Mouse (Mus musculus): ENCODE measurements around the gene Senp5.
"Not testable (repeated sequence)": the region's sequence is repeated elsewhere in the genome, so short reads cannot be mapped to it uniquely, and the experiment has no call there.

The Senp5 gene

DNA sequence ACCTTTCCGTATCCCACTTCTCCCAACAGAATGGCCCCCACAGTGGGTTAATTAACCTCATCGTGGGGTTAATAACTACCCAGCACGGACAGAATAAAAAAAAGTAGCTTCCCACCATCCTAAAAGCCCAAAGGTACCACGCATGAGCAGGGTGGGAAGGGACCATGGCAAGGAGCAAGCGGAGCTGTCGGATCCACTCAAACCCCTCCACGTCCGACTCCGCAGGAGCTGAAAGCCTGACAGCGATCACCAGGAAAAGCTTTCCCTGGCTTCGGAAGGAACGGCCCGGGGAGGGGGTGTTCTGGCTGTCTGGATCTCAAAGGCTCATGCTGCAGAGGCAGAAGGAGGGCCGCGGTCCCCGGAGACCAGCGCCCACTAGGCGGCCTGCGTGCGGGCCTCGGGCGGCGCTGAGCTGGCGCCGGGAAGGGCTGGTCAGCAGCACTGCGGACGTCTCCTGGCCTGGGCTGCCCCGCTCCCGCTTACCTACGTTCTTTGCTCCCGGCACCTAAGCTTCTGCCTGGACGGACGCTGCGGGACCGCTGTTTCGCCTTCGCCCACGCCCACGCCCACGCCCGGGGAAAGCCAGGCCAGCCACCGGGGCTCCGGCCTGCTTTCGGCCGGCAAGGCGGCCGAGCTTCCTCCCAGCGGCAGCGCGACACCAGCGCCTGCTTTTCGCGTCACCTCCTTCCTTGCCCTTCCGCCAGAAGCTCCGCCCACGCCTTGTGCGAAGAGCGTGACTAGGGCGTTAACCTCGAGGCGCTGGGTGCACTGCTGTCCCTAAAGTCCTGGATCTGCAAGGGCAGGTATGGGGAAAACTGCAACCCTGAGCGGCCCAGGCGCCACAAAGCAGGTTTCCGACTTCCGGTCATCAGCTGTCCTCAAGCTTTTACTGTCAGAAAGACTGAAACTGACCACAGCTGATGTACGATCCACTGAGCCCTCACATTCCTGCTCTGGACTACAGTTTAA, at the start of gene Senp5:
Gene Senp5 (minus strand): TSS at position 779 of the 969 bp plus-strand sequence.
- peak; percentile 93 for DNase-seq (ENCODE audit: low read depth)

DNA sequence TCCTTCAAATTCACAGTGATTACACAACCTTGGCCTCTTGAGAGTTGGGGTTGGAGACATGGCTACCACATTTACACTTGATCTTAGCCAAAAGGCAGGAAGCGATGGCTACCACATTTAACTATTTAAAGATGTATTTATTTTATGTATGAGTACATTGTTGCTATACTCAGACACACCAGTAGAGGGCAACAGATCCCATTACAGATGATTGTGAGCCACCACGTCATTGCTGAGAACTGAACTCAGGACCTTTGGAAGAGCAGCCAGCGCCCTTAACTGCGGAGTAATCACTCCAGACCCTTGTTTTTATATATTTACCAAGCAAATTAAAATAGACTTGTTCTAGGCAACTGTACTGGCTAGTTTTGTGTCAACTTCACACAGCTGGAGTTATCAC, 39.3 kb upstream of the Senp5 start:
- no peak for DNase-seq (ENCODE audit: low read depth)

DNA sequence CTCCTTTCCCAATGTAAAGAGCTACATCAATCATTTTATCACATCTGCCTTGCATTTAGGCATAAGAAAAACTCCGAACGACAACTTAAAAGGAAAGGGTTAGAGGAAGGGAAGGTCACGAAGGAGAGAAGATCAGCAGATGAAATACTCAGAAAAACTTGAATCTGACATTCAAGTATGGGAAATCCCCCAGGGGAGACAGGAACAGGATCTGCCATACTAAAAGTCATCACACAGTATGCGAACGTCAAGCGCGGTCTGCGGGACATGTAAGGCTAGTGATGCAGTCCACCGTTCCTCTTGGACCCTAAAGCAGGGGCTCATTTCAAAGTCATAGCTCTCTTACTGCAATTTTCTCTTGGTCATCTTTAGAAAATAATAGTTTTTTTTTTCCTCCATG, 16.6 kb upstream of the Senp5 start:
- DNase-seq (ENCODE audit: low read depth), result no peak

DNA sequence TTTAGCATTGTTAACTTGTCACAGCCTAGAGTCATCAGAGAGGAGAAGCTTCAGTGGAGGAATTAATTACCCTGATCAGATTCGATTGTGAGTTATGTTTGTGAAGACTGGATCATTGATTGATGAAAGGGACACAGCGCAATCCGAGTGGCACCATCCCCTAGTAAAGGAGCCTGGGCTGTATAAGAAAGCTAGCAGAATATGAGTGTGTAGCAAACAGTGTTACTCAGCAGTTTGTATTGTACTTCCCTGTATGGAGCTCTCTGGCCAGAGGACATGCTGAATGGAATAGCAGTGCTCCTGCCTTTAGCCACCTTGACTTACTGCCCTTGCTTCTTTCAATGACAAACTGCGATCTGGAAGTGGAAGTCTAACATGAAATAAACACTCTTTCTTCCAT, 7.2 kb upstream of the Senp5 start:
- DNase-seq (ENCODE audit: low read depth), result no peak

DNA sequence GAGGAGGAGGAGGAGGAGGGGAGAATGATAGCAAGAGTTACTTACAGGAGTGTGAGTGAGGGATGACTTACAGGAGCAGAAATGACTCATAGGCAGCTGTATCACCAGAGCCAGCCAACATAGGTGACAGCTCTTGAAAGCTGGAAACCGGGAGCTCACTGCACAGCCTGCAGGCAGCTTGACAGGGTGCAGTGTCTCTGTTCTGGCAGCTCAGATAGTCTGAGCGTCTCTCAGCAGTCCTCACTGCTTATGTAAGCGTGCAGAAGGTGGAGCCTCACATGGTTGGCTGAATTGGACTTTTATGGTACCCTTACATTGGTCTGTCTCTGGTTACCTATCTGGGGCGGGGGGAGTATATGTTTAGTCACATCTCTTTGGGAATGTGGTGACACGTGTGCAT, 6.8 kb upstream of the Senp5 start:
- DNase-seq (ENCODE audit: low read depth), result peak; percentile 9

DNA sequence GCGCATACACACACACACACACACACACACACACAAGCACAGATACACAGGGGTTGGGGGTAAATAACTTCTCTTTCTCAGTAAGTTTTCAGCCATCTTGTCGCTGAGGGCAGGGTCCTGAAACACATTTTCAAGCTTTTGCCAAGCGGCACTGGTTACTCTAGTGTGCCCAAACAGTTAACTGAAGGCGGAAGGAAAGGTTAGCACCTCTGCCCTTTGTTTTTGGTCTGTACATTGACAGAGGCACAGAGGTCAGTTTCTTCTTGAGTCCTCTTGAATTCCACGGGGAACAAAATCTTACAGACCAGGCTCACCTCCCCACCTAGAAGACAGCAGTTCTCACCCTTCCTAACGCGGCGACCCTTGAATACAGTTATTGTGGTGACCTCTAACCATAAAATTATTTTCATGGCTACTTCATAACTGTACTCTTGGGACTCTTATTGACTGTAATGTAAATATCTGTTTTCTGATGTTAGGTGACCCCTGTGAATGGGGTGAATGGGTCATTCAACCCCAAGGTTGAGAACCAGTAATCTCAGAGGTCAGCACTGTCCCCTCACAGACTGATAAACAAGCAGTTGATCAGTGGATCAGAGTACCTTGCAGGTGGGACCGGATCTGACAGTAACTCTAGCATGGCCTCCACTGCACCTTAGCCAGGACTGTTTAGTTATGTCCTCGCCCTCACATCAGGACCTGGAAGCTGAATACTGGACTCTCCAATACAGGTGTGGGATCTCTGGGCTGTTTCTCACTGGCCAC, 5.6 kb upstream of the Senp5 start:
- DNase-seq (ENCODE audit: low read depth), result no peak

DNA sequence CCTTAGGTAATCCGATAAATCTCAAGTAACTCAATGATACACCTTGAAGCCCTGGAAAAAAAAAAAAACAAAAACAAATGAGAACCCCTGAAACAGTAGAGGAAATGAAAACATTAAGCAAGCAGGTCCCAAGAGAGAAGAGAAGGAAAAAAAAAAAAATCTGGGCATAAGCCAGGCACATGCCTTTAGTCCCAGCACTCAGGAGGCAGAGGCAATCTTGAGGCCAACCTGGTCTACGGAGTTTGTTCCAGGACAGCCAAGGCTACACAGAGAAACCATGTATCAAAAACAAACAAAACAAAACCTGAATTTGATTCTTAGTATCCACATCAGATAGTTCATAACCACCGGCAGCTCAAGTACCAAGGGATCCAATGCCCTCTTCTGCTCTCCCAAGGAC, 1.6 kb upstream of the Senp5 start:
- DNase-seq (ENCODE audit: low read depth), result no peak

DNA sequence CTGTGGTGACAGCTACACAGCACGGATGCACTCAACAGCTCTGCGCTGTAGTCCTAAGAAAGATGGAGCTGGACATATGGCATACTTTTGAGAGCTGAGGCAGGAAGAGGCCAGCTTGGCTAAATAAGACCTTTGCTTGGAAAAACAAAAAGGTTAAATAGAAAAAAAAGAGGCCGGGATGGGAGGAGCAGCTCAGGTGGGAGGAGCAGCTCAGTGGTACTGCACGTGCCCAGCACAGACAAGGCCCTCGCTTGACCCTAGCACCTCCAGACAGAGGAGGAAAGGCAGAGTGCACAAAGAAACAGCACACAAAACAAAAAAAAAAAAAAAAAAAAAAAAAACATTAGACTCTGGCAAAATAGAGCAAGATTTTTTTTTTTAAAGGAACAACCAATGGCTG, 6.7 kb downstream of the Senp5 start:
- no peak for DNase-seq (ENCODE audit: low read depth)

GRCm38 (mm10) chr16:31993946-31994345, 9.1 kb downstream of the Senp5 start:
- no peak for DNase-seq (ENCODE audit: low read depth)

DNA sequence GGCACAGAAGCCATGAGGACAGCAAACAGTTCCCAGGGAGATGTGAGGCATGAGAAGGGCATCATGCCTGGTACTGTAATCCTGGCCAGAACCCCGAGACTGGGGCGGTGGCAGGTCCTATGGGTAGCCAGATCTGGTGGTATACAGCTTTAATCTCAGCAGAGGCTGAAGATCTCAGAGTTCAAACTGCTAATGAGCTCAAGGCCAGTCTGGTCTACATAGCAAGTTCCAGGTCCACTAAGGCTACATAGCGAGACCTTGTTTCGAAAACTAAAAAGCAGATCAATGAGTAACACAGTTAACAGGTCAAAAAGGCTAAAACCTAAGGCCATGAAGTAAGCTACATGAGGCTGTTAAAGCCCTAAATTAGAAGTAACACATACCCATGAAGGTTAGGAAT, 9.9 kb downstream of the Senp5 start:
- DNase-seq (ENCODE audit: low read depth), result no peak

GRCm38 (mm10) chr16:31992039-31992438, 11.0 kb downstream of the Senp5 start:
- DNase-seq (ENCODE audit: low read depth), result no peak

GRCm38 (mm10) chr16:31980946-31981345, 22.1 kb downstream of the Senp5 start:
- DNase-seq (ENCODE audit: low read depth), result no peak

GRCm38 (mm10) chr16:31979501-31979900, 23.6 kb downstream of the Senp5 start:
- DNase-seq (ENCODE audit: low read depth), result no peak

GRCm38 (mm10) chr16:31975258-31975657, 27.8 kb downstream of the Senp5 start:
- DNase-seq (ENCODE audit: low read depth), result no peak

- no peak for DNase-seq (ENCODE audit: low read depth)
Observed at GRCm38 (mm10) chr16:31963224-31963623, 39.9 kb downstream of the Senp5 start.

- DNase-seq (ENCODE audit: low read depth), result peak; percentile 90
Observed at GRCm38 (mm10) chr16:31948345-31948774, 54.7 kb downstream of the Senp5 start, which contains the start of the genes 0610012G03Rik and Ncbp2. 0610012G03Rik (minus strand) TSS chr16:31948494. Ncbp2 (plus strand) TSS chr16:31948513.

- DNase-seq (ENCODE audit: low read depth), result peak; percentile 22
Observed at GRCm38 (mm10) chr16:31947901-31948316, 55.2 kb downstream of the Senp5 start.

GRCm38 (mm10) chr16:31947333-31947732, 55.8 kb downstream of the Senp5 start:
- peak; percentile 21 for DNase-seq (ENCODE audit: low read depth)

DNA sequence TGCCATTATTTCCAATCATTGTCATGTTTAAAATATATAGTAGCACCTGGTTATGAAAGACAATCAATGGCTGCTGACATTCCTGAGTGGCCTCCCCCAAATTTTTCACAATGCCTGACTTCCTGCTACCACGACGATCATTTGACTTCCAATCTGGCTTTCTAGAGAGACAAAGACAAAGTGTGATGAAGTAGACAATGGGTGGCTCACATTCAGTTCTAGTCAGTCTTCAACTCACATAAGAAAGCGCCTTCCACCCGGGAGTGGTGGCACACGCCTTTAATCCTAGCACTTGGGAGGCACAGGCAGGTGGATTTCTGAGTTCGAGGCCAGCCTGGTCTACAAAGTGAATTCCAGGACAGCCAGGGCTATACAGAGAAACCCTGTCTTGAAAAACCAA, 57.1 kb downstream of the Senp5 start:
- not testable (repeated sequence) for DNase-seq (ENCODE audit: low read depth)

- DNase-seq (ENCODE audit: low read depth), result no peak
Observed at GRCm38 (mm10) chr16:31945372-31945771, 57.7 kb downstream of the Senp5 start.

DNA sequence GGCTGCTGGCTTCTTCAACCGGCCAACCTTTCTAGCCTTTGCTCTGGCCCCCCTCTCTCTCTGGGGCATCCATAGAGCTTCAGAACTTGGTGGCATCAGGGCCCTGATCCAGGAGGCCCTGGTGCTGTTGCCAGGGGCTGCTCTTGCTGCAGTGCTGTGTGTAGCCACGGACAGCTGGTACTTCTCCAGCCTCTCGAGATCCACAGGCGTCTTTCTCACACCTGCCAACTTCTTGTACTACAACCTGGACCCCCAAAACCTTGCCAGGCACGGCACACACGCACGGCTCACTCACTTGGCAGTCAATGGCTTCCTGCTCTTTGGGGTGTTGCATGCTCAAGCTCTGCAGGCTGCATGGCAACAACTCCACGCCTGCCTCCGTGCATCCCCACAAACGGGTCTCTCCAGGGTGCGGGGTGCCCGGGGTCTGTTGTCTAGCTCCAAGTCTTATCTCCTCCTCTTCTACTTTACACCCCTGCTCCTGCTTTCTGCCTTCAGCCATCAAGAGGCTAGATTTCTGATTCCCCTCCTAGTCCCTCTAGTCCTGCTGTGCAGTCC, 58.3 kb downstream of the Senp5 start:
- DNase-seq (ENCODE audit: low read depth), result no peak

GRCm38 (mm10) chr16:31943980-31944379, 59.1 kb downstream of the Senp5 start:
- peak; percentile 64 for DNase-seq (ENCODE audit: low read depth)
